Mouse (Mus musculus) cerebellum, postnatal 25 days (tissue): ENCODE measurements around the gene Aldh3a2.
A peak's percentile ranks its signal among the peaks of the same experiment; 100 is the strongest.
"Not testable (repeated sequence)": the region's sequence is repeated elsewhere in the genome, so short reads cannot be mapped to it uniquely, and the experiment has no call there.

Source experiments
- DNase-seq, 2 experiments: peaks; one replicate each; pipeline ENCODE4 v3.0.0; 2021; ENCODE audit warnings: mixed read lengths in 2 of 2

Aldh3a2 gene

DNA sequence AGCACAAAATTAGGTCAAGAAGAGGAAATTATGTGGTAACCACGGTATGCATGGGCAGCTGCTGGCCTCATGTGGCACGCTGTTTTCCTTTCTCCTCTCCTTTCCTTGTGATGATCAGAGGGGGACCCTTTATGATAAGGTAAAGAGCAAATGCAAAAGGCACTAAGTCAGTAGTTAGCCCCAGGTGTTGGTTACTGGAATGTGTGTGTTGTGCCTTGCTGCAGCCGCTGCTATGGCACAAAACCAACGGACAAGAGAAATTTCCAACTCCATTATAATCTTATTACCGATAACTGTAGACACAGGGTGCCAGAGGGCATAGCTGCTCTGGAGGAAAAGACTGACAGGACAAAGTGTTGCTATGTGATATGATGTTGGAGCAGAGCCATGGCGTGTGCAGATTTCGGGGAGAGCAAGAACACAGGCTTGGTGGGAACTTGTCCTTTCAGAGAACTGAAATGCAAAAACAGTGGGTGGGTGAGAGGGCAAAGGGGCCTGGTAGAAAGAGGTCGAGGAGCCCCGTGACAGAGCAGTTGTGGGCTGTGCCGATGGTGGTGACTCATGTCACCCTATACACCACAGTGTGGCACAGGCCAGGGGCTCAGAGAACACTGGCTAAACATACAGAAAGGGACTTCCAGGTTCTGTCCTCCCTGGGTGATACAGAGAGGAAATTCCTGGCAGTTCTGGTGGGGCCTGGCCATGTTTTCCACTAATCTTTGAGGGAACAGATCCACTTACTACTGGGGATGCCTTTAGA is 59.6 kb downstream of the Aldh3a2 start, which contains the start of gene Aldh3a1:
Aldh3a1 (plus strand) TSS at position 51 of the 760 bp plus-strand sequence.
- no peak for DNase-seq

DNA sequence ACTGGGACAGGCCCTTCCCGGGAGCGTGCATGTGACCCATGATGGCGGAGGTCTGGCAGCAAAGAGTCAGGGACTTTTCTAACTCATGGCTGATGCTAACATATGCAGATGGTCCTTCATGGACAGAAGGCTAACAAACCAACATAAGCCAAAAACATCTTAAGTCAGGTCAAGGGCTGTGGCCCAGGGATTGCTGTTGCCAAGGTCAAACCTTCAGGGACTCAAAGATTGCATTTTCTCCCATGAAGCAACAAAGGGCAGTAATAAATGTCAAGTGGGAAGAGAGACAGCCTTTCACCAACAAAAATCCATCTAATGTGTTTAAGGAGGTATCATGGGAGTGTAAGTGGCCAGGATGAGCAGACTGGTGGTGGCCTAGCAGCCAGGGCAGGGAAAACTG is 61.1 kb downstream of the Aldh3a2 start:
- no peak for DNase-seq

DNA sequence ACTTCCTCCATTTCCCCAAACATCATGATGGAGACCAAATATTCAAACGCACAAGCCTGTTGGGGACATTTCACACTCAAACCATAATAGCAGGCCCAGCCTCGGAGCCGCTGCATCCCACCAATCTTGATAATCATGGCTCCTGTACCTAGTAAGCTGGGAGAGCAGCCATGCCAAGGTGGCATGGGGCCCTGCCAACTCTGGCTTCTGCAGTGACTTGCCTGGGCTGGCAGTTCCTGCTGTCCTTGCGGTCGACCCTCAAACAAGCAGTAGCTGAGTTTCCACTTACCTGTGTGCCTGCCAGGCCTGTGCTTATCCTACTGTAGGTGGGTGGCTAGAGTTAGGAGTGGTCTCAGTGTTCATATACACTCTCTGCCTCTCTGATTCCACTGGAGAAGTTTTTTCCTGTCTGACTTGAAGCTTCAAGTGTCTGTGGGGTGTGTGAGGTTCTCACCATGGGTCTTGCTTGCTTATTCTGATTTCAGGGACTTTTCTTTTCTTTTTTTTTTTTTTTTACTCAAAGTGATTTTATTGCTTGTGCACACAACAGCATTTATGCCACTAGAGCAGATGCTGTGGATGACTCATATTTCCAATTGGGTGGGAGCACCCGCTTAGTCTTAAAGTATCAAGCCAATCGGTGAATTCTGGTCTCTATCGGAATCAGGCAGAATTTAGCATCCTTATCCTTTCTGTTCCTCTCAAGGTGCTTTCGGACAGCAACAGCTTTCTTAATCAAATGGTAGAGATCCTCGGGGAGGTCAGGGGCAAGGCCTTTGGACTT is 61.9 kb downstream of the Aldh3a2 start:
- DNase-seq = peak; percentile 54 to 71

DNA sequence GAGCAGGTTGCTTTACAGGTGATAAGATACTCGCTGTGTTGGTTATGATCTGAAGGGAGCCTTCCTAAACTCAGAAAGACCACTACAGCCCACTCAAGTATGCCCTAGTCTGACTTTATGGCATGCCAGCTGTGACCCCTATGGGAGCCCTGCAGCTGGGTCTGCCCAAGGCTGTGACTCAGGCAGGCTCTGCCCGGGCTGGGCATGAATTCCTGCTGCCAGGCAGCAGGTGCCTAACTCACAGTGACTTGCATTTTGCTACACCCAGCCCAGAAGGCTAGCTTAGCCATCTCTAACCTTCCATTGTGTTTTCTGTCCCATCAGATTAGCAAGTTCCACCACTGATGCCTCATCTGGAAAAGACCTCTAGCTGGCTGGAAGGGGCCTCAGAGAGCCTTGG is 64.5 kb downstream of the Aldh3a2 start:
- DNase-seq = no peak

DNA sequence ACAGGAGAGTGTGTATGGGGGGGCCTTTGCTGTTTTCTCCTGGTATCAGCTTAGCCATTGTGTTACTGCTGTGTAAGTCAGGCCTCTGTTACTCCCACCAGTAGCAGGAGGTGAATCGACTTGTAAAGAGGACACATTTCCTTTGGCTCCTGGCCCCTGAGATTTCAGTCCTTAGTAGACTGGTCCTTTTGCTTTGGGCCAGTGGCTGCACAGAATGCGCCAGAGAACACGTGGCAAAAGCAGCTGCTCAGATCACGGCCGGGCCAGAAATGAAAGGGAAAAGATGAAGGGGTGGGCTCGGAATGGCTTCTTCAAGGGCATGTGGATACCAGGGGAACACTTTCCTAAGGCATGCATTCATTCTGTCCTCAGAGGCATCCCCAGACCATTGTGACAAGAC is 65.1 kb downstream of the Aldh3a2 start:
- DNase-seq = no peak

DNA sequence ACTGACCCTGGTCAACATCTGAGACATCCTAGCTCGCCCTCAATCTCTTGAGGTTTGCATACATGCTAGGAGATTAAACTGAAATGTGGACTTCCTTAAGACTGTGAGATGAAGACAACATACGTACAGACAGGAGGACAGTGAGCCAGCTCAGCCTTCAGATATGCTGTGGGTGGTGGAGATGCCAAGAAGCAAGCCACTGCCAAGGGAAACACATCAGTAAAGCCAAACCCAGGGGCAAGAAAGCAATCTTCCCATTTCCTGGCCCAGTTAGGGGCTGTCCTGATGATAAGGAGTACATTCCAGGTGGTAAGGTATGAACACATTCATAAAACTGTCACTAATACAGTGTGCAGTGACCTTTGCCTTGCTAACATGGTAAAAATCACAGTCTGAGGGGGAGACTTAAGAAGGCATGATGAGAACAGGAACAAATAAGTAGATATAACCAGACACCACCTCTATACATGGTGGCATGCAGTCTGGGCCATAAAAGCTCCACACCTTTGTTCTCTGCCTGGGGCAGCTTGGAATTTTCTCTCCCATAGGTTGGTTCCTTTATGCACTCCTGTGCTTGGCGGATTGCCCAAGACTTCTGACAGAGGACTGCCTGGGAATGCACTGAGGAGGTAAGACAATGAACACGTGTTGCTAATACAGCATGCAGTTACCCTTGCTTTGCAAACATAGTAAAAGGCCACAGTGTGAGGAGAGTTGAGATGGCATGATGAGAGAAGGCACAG is 67.5 kb downstream of the Aldh3a2 start:
- DNase-seq = no peak

DNA sequence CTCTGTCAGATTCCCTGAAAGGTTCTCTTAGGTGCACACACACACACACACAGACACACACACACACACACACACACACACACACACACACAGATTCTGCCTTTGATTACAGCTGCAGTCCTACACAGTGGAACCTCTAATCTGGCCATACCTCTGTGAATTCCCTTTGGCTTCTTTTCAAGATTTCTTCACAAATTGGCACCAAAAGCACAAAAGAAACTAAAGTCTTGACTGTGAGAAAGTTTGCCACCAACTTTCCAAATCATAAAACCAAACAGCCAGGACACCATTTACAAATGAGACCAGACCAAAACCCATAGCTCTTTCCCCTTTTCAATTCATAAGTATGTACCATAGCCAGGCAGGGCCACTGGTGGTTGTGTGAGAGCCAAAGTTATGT is 69.3 kb downstream of the Aldh3a2 start:
- DNase-seq = no peak

DNA sequence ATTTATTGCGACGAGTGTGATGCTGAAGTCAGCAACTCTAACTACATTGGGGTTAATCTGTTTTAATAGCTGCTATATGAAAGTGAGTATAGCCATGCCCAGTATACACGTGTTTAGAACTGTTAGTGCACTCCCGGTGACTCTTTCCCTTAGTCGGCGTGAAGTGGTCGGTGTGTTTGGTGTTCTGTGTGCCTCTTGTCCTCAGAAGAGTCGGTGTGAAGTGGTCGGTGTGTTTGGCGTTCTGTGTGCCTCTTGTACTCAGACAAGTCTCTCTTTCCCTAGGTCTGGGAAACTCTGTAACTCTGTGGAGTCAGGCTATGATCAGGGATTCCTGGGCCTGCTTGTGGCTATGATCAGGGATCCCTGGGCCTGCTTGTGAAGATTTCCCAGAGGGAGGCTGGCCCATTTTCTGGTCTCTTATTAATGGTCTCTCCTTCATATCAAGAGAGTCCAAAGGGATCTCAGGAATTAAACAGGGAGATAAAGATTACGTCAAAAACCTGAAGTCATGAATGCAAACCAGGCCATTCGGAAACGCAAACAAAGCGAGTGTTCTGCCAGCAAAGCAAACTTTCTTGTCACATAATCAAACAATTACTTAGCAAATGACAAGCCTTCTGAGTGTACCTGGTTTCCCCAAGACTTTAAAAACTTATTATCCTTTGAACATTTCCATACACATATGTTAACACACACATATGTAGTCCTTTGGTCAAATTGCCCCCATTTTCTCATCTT is 70.5 kb downstream of the Aldh3a2 start:
- DNase-seq = no peak

DNA sequence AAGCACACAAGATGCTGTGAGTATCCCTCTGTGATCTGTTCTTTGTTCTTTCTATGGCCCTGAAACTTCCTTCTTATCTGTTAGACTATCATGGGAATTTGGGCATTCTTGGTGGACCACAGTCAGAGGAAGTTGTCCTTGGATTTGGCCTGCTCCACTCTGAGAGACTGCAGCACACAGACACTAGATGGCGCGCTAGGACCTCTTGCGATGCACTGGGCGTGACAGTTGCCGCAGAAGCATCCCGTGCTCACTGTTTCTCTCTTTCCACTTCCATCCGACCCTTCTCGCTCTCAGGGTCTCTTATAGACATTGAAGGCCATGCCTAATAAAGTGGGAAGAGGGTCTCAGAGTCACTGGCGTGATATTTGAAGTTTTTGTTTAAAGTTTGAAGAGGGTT is 73.9 kb downstream of the Aldh3a2 start:
- peak; percentile 90 to 95 for DNase-seq

DNA sequence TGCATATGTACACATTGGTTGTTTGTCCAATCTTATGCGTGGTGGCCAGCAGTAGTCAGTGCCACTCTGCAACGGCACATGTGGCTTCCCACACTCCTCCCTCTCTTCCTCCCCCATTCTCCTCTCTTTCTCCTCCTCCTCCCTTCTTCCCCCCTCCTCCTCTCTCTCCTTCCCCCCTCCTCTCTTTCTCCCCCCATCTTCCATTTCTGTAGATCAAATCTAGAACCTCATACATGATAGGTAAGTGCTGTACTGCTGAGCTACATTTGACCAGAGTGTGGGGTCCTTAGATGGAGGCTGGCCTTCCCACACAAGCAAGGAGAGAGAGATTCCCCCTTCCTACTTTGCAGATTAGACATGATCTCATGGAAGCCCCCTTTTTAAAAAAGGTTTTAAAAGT is 74.5 kb downstream of the Aldh3a2 start:
- DNase-seq = no peak

DNA sequence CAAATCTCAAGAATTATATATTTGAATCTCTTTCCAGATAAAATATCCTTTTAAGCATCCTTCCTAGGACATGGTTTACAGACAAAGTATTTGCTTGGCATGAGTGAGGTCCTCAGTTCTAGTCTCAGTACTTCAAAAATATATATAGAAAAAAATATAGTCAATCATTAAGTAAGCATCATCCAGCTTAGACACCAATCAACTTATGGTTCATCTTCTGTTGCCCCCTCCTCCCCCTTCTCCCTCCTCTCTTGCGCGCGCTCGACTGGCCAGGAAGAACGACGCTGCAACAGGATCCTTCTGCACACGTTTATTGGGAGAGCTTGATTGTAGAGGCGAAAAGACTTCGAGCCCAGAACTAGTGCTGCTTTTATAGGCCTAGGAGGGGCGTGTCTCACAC is 75.1 kb downstream of the Aldh3a2 start:
- not testable (repeated sequence) for DNase-seq

DNA sequence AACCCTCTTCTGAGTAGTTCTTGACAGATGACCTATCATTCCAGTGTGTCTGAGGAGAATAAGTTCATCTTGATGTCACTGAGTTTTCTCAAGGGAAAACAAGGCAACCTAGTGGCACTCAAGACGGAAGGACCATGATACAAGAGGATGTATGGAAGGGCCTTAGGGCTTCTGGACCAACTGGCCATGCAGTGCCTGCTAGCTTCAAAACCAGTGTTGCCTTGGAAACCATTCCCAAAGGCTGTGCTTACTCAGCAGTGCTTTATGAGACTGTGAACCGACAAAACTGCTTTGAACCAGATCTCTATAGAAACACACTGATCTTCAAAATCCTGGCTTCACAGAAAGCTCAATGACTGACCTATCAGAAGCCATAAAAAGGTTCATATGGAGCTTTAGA is 76.5 kb downstream of the Aldh3a2 start:
- DNase-seq = no peak

DNA sequence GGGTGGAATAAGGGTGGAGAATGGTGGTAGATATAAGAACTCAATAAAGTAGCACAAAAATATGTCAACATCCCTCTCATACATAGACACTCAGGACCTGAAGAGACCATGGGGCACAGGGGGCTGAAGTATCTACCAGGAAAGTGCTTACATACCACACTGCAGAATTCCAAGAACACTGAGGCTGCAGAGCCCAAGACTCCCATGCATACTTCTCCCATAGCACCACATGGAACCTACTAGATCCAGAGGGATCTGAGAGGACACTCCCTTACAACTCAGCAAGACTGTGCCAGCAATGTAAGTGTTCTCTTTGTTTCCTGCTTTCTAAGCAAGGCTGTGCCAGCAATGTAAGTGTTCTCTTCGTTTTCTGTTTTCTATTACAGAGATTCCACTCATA is 83.4 kb downstream of the Aldh3a2 start:
- no peak for DNase-seq

DNA sequence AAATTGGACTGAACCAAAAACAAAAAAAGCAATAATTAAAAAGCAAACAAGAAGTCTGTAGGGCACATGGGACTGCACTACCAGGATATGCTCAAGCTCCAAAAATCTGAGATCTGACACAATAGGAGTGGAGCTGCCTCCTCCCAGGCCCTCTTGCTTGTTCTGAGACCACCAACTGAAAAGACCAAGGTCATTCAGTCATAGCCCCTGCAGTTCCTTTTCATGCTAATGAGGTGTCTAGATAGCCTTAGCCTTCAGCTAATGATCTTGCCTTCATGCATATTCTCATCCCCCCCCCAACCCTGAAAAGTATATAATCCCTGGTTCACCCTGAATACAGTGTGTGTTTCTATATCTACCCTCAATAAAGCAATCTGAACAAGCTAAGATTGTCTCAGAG is 85.6 kb downstream of the Aldh3a2 start:
- no peak for DNase-seq

DNA sequence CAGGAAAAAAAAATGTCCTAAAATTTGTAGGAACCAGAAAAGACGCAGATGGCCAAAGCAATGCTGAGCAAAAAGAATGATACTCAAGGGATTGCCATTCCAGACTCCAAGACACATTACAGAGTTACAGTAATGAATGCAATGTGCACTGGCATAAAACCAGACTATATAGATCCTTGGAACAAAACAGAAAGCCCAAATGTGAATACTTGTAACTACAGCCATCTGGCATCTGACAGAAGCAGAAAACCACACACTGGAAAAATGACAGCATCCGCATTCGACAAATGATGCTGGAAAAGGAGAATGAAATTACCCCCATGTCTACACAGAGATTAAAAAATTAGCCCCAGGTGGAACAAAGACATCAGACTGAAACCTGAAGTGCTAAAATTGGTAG is 86.9 kb downstream of the Aldh3a2 start:
- DNase-seq = no peak

DNA sequence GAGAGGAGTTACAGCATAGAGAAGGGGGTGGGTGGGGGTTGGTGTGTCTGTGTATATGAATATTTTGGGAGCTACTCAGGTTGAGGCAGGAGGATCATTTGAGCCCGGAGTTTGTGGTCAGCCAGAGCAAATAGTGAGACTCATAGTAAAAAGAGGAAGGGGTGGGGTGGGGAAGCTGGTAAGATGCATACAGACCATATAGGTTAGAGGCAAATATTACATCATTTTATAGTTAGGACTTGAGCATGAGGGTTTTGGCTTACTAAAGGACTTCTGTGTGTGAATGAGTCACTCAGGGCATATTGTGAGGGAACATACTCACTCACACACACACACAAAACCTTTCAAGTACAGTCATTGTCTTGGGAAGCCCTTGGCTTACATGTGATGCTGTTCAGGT is 90.9 kb downstream of the Aldh3a2 start:
- no peak for DNase-seq

DNA sequence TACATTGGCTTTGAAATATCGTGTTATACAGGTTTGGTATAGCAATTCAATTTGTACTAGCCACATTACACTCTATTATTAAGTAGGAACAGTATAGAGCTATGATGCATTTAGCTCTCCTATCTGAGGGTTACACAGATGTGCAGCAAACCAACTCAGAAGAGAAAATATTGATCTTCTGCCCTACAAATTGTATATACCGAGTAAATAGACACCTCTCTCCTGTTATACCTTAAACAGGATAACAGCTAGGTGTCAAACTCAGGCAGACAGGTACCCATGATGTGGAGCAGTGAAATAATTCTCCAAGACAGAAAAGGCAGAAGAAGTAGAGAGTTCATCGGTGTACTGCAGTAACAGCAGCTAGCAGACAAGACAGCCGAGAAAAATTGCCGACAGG is 91.5 kb downstream of the Aldh3a2 start:
- DNase-seq = no peak

DNA sequence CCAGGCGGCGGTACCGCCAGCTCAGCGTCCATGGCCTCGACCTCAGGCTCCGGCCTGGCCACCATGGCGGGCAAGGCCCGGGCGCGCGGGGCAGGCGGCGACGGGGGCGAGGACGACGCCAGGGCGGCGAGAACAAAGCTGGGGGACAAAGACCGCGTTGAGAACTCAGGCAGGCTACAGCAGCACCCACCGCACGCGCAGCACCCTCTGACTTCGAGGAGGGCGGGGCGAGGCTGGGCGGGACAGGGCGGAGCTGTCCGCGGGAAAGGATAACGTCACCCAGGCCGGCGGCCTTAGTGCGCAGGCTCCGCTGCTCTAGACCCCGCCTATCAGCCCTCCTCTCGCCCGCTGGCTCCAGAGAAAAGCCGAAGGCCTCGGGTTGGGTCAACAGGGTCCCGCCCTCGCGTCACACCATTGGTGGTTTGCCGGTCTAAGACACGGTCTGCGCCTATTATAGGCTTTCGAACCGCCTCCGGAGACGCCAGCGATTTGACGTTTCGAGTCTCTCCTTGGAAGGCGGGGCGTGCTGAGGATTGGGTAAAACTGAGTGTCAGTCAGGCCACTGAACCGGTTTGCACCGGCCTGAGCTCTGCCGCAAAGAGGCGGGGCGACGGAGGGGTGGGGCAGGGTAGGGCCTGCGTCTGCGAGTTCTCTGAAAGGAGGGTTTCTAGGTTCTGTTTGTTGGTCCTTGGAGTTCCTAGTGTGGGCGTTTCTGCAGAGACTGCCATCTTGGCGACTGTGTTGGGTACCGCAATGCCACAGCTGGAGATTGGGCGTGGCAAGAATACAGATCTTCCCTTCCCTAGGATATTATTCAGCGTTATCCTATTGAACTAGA is 92.2 kb downstream of the Aldh3a2 start, which contains the start of gene Usp22:
Usp22 (minus strand) TSS at position 235 of the 838 bp plus-strand sequence.
- peak; percentile 98 to 99 for DNase-seq

DNA sequence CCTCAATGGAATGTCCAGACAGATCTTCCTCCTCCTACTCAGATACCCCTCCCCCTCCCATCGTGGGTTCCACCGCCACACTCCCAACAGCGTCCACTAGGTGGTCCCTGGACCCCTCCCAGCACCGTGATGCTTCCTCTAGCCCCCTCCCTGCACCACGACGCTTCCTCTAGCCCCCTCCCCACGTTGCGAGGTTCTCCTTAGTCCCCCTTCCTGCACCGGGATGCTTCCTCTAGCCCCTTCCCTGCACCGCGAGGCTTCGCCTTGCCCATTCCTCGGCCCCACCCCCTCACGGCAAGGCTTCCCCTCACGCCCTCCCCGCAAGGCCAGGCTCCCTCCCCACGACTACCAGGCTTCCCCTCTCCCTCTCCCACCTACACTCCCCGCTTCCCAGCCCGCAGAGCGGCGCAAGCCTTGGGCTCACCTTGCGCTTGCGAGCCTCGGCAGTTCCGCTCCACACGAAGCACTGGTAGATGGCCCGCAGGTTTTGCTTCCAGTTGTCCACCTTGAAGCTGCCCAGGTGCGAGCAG is 92.9 kb downstream of the Aldh3a2 start:
- DNase-seq = peak in 1 of 2 experiments; percentile 74

DNA sequence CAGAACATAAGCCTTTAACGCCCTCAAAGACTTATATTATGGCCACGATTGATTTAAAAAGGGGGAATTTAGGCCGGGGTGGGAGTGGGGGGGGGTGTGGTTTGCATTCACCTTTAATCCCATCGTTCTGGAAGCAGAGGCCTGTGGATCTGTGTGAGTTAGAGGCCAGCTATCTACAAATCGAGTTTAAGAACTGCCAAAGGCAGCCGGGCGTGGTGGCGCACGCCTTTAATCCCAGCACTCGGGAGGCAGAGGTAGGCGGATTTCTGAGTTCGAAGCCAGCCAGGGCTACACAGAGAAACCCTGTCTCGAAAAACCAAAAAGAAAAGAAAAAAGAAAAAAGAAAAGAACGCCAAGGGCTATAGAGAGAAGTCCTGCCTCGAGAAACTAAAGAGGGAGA is 93.8 kb downstream of the Aldh3a2 start:
- DNase-seq = peak; percentile 44 to 56
